Mouse (Mus musculus) left cerebral cortex, adult 18-20 months (tissue): ENCODE data around the gene Mcm6. TPM values are rescaled to one million over a fixed set of nuclear protein-coding genes. Genes with fewer than 3 reads are reported as not detected.

ENCODE experiments used
- total RNA-seq, 2 experiments: library from RNA; stranded (reverse); gene quantifications; 2 replicates each; pipeline ENCODE4 v1.2.3; 2021

Gene Mcm6
- total RNA-seq, 2 experiments from 2014 or later: 5.4 to 6.7 TPM

Other genes starting within 250 kb of the Mcm6 start
- 10 to 100 TPM; 47.0 to 47.9 TPM for gene Ubxn4, start 115.7 kb downstream of the Mcm6 start, total RNA-seq
- gene Lct, start 31.3 kb downstream of the Mcm6 start, total RNA-seq: 1 to 10 TPM; 1.2 to 1.3 TPM
- 10 to 100 TPM; 52.3 to 56.0 TPM for gene Dars, start 57.7 kb upstream of the Mcm6 start, total RNA-seq
- 1 to 10 TPM; 1.5 to 1.7 TPM for gene Cxcr4, start 232.6 kb upstream of the Mcm6 start, total RNA-seq